Mouse (Mus musculus) heart, postnatal 36 days (tissue): Measurements from ENCODE around the gene Pde2a. TPM values are rescaled to one million over a fixed set of nuclear protein-coding genes. Genes with fewer than 3 reads are reported as not detected.

ENCODE experiments used
- DNase-seq, 2 experiments: peaks; one replicate each; pipeline ENCODE4 v3.0.0; 2021 to 2022
- intact Hi-C: fragments of 180-260 bp; cut with DNase I; formaldehyde crosslinking; loops from one replicate; pipeline ENCODE4 v1.15.1; 2025
- total RNA-seq, 2 experiments: library from RNA; stranded (reverse); gene quantifications; 2 replicates each; pipeline ENCODE4 v1.2.3; 2021

Pde2a gene
- 10 to 100 TPM; 51.8 to 74.3 TPM for total RNA-seq

DNA sequence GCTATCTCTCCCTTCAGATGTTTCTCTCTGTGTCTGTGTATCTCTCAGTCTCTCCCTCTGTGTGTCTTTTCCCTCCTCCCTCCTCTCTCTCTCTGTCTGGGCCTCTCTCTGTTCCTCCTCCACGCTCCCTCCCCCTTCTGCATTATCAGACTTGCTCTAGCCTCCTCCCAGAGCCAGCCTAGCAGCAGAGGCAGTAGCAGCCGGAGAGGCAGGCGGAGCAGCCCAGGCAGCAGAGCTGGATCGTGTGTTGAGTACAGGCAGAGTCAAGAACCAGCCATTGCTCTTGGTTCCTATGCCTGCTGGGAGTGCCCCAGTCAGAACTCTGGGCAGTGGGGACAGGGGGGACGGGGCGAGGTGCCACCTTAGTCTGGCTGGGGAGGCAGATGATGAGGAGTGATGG, at the start of gene Pde2a:
Gene Pde2a (plus strand): TSS at position 163 of the 400 bp plus-strand sequence.
- intact Hi-C loops, result no loop called here
- DNase-seq, result no peak

DNA sequence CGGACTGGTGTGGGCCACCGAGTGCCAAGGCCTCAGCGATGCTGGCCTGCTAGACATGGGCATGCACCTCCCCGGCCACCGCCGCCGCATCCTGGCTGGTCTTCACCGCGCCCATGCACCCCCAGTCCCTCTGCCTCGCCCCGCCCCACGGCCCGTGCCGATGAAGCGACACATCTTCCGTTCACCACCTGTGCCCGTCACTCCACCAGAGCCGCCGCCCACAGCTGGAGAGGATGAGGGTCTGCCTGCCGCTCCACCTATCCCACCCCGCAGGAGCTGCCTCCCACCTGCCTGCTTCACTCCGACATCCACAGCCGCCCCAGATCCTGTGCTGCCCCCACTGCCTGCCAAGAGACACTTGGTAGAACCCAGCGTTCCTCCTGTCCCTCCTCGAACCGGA, 48.4 kb upstream of the Pde2a start:
- intact Hi-C loops, result loop anchor here (10.0 kb wide), 1 partner anchor 388 kb away; no protein-coding TSS in a partner anchor
- DNase-seq, result no peak

DNA sequence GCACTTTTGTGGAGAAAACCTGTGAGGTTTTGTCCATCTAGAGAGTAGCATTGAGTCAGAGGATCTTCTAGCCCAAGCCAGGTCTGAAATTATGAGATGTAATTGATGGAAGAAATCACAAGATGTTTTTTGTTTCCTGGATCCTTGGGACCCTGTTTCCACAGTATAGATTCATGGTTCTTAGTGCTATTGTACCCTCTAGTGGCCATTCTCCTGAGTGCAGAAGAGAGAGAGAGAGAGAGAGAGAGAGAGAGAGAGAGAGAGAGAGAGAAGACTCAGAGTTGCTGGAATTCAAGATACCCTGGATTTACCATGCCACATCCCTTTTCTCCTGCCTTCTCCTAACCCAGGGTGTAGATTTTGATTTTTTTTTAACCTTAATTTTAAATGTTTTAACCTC, 47.3 kb upstream of the Pde2a start:
- intact Hi-C loops, result loop anchor here (1.0 to 10.0 kb wide), 3 partner anchors 63 to 389 kb away; no protein-coding TSS in a partner anchor
- no peak for DNase-seq

DNA sequence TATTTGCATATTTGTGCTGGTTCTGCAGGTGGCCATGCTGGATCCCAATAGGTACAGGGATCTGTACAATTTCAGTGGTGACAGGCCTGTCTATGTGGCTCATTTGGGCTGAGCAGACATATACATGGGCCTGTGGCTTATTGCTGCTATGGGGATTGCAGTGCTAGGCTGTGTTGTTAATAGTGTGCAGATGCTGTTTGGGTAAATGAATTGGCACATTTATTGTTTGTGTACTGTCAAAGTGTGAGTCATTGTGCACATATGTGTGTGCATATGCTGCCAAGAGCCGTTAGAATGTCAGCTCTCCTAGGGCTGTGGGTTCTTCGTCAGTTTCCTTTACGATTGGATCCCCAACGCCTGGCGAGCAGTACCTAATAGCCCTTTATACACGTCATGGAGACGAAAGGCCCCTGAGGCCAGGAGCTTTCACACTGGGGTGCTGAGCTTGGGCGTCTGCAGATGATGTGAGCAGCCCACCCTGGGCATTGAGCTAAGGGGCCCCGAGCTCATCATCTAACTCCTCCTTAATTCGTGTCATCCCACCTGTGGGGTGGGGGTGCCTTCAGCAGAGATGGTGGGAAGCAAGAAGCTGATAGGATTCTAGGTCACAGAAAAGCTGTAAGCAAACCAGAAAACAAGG, 44.7 kb upstream of the Pde2a start:
- intact Hi-C loops, result loop anchor here (10.0 kb wide), 1 partner anchor 392 kb away; no protein-coding TSS in a partner anchor
- no peak for DNase-seq

DNA sequence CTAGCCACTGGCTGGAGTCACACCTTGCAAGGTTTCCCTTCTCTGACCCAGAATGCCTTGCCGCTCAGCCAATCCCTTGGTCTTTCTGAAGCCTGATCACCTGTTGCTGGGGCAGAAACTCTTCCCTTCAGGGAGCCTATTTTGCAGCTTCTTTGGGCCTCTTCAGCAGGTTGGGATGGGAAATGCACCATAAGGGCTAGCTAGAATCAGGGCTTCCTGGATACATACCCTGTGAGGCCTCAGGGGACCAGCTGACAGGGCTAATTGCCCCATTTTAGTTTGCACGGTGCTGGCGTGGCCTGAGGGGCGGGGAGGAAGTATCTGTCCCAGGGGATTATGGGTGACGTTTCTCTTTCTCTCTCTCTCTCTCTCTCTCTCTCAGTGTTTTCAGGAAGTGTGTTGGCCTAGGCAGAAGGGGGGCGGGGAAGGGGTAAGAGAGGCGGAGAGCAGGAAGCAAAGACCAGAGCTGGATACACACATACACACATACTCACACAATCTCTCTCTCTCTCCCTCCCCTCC, 43.7 kb upstream of the Pde2a start:
- DNase-seq, result peak; percentile 74 to 82
- intact Hi-C loops, result loop anchor here (10.0 kb wide), 1 partner anchor 393 kb away; no protein-coding TSS in a partner anchor

DNA sequence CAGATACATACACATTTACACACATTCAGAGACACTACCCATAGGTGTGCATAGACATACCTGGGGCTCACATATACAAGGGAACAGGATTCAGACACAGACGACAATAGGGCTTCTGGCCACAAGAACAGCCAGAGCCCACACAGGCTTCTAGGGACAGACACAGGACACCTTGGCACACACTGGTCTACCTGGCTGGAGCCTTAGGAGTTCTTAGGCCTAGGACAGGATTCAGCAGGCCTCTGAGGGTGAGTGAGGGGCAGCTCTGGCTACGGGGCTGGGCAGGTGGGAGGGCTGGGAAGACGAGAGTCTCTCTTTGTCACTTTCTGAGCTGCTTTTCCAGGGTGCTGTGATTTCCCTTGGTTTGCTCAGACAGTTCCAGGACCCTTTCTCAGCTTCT, 43.2 kb upstream of the Pde2a start:
- DNase-seq, result no peak
- intact Hi-C loops, result loop anchor here (10.0 kb wide), 1 partner anchor 393 kb away; no protein-coding TSS in a partner anchor

DNA sequence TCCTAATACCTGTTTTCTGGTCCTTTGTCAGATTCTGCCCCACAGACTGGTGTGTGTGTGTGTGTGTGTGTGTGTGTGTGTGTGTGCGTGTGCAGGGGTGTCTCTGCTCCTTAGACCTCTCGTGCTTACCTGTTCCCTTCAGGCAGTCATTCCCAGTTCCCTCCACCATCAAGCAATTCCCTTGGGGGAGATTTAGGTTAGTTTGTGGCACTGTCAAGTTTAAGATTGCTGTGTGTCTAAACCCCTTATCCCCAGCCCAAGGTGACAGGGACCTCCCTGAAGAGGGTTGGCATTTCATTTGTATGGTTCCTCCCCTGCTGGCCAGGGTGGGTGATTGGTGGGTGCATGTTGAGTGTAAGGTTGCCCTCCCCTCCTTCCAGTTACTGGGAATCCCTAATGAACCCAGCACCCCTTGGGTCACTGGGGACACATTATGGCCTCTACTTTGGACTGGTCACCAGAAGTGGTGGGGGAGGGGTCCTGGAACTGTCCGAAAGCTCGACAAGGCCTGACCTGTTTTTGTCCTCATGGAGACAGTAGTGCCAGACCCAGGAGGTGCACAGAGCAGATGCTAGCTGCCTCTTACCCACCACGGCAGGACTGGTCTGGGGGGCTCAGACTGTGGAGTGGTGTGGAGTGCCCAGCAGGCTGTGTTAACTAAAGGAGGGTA, 42.6 kb upstream of the Pde2a start:
- DNase-seq, result no peak
- intact Hi-C loops, result loop anchor here (10.0 kb wide), 1 partner anchor 394 kb away; no protein-coding TSS in a partner anchor

DNA sequence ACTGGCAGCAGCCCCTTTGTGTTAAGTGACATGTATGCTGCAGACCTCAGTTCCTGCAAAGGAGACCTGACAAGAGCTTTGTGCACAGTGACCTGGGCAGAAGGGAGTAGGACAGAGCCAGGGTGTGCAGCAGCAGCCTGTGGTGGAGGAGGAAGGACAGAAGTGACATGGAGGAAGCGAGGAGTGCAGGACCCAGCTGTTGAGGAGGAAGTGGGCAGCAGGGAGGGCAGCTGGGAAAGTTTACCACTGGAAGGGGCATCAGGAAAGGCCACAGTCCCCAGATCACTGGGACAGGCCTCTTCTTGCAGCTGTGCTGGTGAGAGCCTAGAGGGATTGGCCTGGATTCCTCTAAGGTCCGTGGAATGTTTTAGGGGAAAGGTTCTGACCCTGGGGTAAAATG, 41.8 kb upstream of the Pde2a start:
- DNase-seq, result no peak
- intact Hi-C loops, result loop anchor here (10.0 kb wide), 1 partner anchor 395 kb away; no protein-coding TSS in a partner anchor

DNA sequence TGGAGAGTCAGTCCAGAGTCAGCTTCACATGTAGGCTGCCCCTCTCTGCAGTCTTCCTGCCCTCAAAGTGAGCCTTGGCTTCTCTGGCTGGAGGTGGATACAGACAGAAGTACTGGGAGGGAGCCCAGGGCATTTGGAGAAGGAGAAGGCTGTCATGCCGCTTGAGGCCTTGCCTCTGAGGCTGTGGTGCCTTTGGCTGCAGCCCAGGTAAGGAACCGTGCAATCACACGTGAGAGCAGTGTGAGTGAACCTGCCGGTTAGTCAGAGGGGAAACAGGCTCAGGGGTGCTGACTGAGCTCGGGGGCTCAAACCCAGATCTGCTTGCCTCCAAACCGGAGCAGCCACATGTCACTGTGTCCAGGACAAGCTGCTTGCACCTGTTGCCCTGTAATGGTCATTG, 40.0 kb upstream of the Pde2a start:
- intact Hi-C loops, result no loop called here
- no peak for DNase-seq

DNA sequence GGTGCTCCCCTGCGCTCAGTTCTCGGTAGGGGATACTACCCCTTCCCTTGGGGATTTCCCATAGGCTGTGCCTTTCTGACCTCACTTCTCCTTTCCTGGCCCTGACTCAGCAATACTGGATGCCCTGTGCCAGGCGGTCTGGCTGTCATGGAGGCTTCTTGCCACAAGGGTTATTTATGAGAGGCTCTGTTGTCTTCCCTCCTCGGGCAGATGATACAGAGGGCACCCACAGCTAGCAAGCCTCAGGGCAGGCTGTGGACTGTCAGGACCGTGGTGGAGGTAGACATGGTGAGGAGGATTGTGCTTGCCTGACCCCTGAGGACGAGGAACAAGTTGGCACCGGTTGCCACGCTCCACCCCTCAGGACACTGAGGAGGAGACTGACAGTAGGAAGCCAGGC, 39.1 kb upstream of the Pde2a start:
- intact Hi-C loops, result no loop called here
- peak in 1 of 2 experiments; percentile 56 for DNase-seq

DNA sequence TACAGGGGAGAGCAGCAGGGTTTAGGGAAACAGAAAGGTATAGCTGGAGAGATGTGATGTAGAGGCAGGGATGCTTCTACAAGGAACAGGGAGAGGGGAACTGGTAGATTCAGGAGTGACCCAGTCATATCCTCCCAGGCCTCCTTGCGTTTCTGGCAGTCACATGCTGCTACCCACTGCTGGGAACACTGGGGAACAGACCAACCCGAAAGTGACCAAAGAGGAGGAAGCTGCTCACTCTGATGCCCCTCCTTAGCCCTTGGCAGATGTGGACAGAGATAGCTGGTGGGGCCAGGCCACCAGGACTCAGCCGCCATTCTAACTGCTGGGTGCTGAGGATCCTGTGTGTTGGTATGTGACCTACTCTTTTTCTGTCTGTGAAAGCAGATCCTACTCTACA, 37.7 kb upstream of the Pde2a start:
- DNase-seq, result no peak
- intact Hi-C loops, result no loop called here

DNA sequence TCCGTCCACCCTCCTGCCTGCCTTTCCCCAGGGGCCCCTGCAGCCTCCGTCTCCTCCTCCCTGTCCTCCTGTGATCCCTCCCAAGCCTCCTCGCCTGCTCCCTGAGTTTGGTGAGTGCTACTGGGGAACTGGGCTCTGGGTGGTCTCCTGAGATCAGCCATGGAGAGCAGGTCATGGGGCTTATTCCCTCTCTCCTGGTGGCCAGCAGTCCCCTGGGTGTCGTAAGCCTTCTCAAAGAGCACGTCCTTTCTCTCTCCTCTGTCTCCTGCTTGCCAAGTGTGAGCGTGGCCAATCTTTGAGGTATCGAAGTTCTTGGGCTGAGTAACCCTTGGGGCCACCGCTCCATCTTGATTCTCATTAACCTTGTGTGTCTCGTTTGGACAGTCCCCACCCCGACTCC, 36.6 kb upstream of the Pde2a start:
- intact Hi-C loops, result no loop called here
- DNase-seq, result no peak

DNA sequence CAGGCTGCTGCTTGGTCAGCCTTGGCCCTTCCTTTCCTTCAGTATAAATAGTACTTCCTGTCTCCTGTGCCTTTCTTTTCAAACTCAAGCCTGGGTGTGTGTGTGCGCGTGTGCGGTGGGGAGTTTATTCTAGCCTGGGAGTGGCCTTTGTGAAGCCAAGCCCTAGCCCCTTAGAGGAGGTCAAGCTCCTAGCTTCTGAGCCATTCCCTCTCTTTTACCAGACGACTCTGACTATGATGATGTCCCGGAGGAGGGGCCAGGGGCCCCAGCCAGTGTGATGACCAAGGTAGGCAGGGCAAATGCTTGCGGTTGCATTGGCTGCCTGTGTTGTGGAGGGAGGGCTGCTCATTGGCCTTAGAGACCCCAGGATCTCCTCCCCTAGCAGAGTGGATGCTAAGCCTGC, 36.2 kb upstream of the Pde2a start:
- intact Hi-C loops, result no loop called here
- no peak for DNase-seq

DNA sequence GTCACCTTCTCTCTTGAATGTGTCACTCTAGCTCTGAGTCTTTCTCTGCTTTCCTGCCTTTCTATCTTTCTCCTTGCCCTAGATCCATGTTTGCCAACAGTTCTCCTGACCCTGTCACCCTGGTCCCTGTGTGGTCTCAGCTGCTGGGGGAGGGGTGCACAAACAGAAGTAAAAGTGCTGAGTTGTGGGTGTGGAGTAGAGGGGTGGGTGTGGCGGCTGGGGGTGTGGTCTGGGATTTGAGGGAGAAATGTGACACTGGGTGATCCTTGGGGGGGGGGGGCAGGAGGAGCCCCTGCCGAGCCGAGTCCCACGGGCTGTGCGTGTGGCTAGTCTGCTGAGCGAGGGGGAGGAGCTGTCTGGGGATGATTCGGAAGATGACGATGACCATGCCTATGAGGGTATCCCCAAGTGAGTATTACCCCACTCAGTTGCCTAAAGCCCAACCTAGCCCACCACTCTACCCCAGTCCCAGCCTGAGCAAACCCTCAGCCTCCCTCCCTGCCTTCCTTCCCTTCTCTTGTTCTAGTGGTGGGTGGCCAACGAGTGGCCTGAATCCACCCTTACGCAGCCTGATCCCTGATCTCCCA, 35.5 kb upstream of the Pde2a start:
- no peak for DNase-seq
- intact Hi-C loops, result no loop called here

DNA sequence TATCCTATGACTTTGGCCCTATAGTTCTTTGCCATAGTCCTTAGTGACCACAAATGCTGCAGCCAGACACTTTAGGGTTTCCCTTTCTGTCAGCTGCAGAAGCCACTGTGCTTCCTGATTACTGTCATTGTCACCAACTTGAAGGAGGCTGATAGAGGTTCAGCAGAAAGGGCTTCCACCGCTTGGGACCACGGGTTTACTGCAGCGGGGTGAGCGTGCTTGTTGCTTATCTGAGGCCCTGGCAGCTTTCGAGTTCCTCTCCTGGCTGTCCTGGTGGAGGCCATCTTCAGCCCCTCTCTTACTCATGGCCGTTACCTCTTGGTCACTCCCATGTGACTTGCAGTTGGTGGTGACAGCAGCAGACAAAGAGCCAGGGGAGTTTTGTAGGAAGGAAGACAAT, 32.2 kb upstream of the Pde2a start:
- intact Hi-C loops, result no loop called here
- DNase-seq, result no peak

DNA sequence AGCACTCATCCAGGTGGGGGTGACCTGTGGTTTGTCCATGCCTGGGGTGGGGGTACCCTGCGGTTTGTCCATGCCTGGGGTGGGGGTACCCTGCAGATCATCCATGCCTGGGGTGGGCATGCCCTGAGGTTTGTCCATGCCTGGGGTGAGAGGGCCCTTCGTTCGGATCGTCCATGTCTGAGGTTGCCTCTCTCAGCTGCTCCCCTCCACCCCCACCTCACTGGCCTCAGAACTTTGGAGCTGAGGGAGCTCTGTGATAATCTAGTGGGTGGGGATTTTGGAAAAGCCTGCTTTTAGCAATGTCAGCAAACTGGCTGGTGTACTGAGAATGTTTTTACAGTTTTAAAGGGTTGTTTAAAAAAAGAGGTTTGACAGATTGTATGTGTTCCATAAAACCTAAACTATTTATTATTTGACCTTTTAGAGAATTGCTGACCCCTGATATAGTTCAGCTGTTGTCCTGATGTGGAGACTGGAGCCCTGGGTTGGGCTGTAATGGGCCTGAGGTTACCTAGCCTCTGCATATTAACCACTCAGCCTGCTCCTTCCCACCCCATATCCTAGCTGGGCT, 29.5 kb upstream of the Pde2a start:
- no peak for DNase-seq
- intact Hi-C loops, result no loop called here

DNA sequence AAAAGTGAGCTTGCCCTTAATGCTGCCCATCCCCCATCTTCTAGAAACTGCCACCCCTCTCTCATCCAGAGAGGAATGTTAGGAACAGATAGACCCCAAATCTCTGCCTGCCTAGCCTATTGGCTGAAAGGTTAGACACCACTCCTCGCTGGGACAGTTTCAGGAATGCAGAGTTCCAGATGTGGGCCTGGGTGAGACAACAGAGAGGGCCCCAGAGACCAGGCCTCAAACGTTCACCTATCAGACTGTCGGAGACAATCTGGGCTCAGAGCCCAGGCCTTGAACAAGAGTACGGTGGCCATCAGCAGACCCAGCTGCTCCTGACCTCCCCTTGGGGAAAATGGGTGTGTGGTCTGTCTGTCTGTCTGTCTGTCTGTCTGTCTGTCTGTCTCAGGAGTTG, 28.5 kb upstream of the Pde2a start:
- intact Hi-C loops, result no loop called here
- peak in 1 of 2 experiments; percentile 48 for DNase-seq

DNA sequence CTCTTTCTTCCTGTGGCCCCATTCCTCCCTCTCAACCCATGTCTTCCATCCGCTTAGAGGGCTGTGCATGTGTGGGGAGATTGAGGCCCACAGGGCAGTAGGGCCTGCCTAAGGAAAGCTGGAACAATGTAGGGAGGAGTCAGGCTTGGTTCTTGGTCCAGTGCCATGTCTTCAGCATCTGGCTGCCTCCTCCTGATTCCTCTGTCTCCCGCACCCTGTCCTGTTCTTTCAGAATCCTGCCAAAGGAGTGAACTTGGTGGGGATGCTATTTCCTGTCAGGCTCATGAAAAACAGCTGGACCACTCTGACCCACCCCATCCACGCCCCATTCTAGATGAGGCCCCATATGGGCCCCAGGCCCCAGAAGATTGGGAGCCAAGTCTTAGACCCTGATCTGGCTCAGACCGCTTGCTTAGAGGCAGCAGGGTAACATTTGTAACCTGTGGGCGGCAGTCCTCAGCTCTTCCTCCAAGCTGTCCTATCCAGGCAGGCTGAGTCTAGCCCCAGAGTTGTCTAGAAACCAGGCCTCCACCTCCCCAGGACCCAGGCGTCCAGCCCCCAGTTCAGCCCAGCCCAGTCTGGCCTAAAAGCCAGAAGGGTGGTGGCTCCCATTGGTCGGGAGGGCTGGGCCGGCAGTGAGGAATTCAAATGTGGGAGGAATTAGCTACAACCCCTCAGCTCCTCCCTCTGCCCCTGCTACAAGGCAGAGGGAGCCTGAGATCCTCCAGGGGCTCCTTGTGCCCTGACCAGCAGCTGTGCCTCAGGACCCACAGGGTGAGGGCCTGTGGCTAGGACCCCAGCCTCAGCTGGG, 27.6 kb upstream of the Pde2a start:
- intact Hi-C loops, result no loop called here

DNA sequence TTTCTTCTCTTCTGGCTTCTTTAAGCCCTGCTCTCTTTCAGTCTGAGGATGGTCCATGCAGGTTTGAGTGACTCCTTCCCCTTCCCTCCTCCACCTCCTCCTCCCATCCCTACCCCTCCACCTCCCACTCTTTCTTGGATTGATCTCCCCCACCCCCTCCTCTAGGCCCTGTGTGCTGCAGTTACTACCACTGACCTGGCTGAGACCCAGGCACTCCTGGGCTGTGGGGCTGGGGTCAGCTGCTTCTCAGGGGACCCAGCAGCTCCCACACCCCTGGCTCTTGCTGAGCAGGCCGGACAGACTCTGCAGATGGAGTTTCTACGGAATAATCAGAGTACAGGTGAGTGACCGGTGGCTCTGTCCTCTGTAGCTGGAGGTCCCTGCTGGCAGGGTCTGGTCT, 26.9 kb upstream of the Pde2a start:
- DNase-seq, result no peak
- intact Hi-C loops, result no loop called here

More for the DNA sequence above, 27.6 kb upstream of the Pde2a start:
- DNase-seq, result peak; percentile 72 to 73

DNA sequence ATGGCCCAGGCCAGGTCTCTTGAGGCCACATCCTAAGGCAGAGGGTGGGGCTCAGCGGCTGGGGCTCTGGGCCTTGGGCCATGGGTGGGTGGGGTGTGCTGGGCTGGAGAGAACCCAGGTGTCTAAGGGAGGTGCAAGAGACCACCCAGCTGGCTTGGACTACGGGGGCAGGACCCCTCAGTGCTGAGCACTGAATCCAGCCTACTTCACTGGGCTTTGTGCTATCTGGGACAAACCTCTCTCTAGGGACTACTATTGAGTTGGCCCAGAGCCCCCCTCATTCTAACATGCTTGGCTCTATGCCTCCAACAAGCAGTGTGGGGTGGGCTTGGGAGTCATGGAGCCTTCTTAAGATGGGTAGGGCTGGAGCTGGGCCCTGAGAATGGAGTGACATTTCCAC, 26.0 kb upstream of the Pde2a start:
- intact Hi-C loops, result no loop called here
- peak in 1 of 2 experiments; percentile 40 for DNase-seq
